Mouse (Mus musculus): ENCODE data around the gene Cmc1. TPM values are rescaled to one million over a fixed set of nuclear protein-coding genes. Genes with fewer than 3 reads are reported as not detected.
"Not testable (repeated sequence)": the region's sequence is repeated elsewhere in the genome, so short reads cannot be mapped to it uniquely, and the experiment has no call there.

Cmc1 gene
- polyA plus RNA-seq, 1 experiment from 2014 or later, result 45.9 TPM

GRCm38 (mm10) chr9:118157234-118157633, 7.3 kb upstream of the Cmc1 start:
- Histone ChIP-seq H3K4me2 (no peak overlapping the region), H3K27me3 (replicated peaks; ENCODE audit: control insufficient read depth, insufficient read depth, low read length) (no peaks in the 10 kb centered on the region), H3K9ac (ENCODE audit: low read depth, low read length) (no peak overlapping the region), H3K36me3 (ENCODE audit: control insufficient read depth, insufficient read depth, low read length) (no peaks in the 10 kb centered on the region), H3K4me3 (ENCODE audit: low read depth, low read length) (no peak overlapping the region), H3K4me1 (replicated peaks; ENCODE audit: control insufficient read depth, insufficient read depth, low read length) (no peaks in the 10 kb centered on the region; the same call in 1 of the 2 replicates), H3K9me3 (ENCODE audit: control insufficient read depth, low read length) (no peaks in the 10 kb centered on the region), H3K27ac (ENCODE audit: low read depth, low read length) (no peak overlapping the region)
- 81% methylated on average over 3 of the region's 3 CpGs for WGBS
- DNase-seq (ENCODE audit: low spot score) (no peak), ATAC-seq (replicated peaks; ENCODE audit: low FRiP score) (no peak)

- no peaks in the 10 kb centered on the region for H3K27me3 ChIP-seq (replicated peaks; ENCODE audit: control insufficient read depth, insufficient read depth, low read length)
- no peaks in the 10 kb centered on the region for H3K9me3 ChIP-seq (ENCODE audit: control insufficient read depth, low read length)
- DNase-seq (ENCODE audit: low spot score), result no peak
- no peak overlapping the region for H3K4me2 ChIP-seq
- 81% methylated on average over 5 of the region's 5 CpGs for WGBS
- H3K9ac ChIP-seq (ENCODE audit: low read depth, low read length), result no peak overlapping the region
- no peaks in the 10 kb centered on the region for H3K36me3 ChIP-seq (ENCODE audit: control insufficient read depth, insufficient read depth, low read length)
- no peak for ATAC-seq (replicated peaks; ENCODE audit: low FRiP score)
- H3K4me3 ChIP-seq (ENCODE audit: low read depth, low read length), result no peak overlapping the region
- H3K4me1 ChIP-seq (replicated peaks; ENCODE audit: control insufficient read depth, insufficient read depth, low read length), result no peaks in the 10 kb centered on the region; the same call in 1 of the 2 replicates
- H3K27ac ChIP-seq (ENCODE audit: low read depth, low read length), result no peak overlapping the region
These were observed 4.7 kb upstream of the Cmc1 start for GRCm38 (mm10) chr9:118154666-118155065.

- DNase-seq (ENCODE audit: low spot score) (no peak), ATAC-seq (replicated peaks; ENCODE audit: low FRiP score) (no peak)
- H3K9me3 ChIP-seq (ENCODE audit: control insufficient read depth, low read length), result no peaks in the 10 kb centered on the region
- H3K27me3 ChIP-seq (replicated peaks; ENCODE audit: control insufficient read depth, insufficient read depth, low read length), result no peaks in the 10 kb centered on the region
- no peaks in the 10 kb centered on the region for H3K36me3 ChIP-seq (ENCODE audit: control insufficient read depth, insufficient read depth, low read length)
- H3K4me1 ChIP-seq (replicated peaks; ENCODE audit: control insufficient read depth, insufficient read depth, low read length), result no peaks in the 10 kb centered on the region; the same call in 1 of the 2 replicates
- WGBS, result 84% methylated on average over 1 of the region's 1 CpGs
- H3K9ac ChIP-seq (ENCODE audit: low read depth, low read length), result no peak overlapping the region
- no peak overlapping the region for H3K4me3 ChIP-seq (ENCODE audit: low read depth, low read length)
- no peak overlapping the region for H3K27ac ChIP-seq (ENCODE audit: low read depth, low read length)
- H3K4me2 ChIP-seq, result peak overlapping the region; percentile 72
These were observed 1.2 kb upstream of the Cmc1 start for GRCm38 (mm10) chr9:118151221-118151507.

GRCm38 (mm10) chr9:118150429-118151220, 648 bp upstream of the Cmc1 start:
- Histone ChIP-seq H3K4me1 (replicated peaks; ENCODE audit: control insufficient read depth, insufficient read depth, low read length) (no peaks in the 10 kb centered on the region; the same call in 1 of the 2 replicates), H3K9ac (ENCODE audit: low read depth, low read length) (peak overlapping the region; percentile 66), H3K27me3 (replicated peaks; ENCODE audit: control insufficient read depth, insufficient read depth, low read length) (no peaks in the 10 kb centered on the region), H3K4me3 (ENCODE audit: low read depth, low read length) (peak overlapping the region; percentile 65), H3K9me3 (ENCODE audit: control insufficient read depth, low read length) (no peaks in the 10 kb centered on the region), H3K36me3 (ENCODE audit: control insufficient read depth, insufficient read depth, low read length) (no peaks in the 10 kb centered on the region), H3K4me2 (peak overlapping the region; percentile 72), H3K27ac (ENCODE audit: low read depth, low read length) (peak overlapping the region; percentile 59)
- peak; percentile 35 for DNase-seq (ENCODE audit: low spot score)
- peak; percentile 41 for ATAC-seq (replicated peaks; ENCODE audit: low FRiP score)
- WGBS, result 73% methylated on average over 20 of the region's 20 CpGs

- not testable (repeated sequence) for DNase-seq (ENCODE audit: low spot score); ATAC-seq (replicated peaks; ENCODE audit: low FRiP score); H3K4me2 ChIP-seq; H3K9ac ChIP-seq (ENCODE audit: low read depth, low read length); H3K27ac ChIP-seq (ENCODE audit: low read depth, low read length); H3K27me3 ChIP-seq (replicated peaks; ENCODE audit: control insufficient read depth, insufficient read depth, low read length); H3K9me3 ChIP-seq (ENCODE audit: control insufficient read depth, low read length); H3K36me3 ChIP-seq (ENCODE audit: control insufficient read depth, insufficient read depth, low read length); H3K4me1 ChIP-seq (replicated peaks; ENCODE audit: control insufficient read depth, insufficient read depth, low read length); H3K4me3 ChIP-seq (ENCODE audit: low read depth, low read length)
- 68% methylated on average over 2 of the region's 3 CpGs for WGBS
These were observed 9.6 kb downstream of the Cmc1 start for GRCm38 (mm10) chr9:118140356-118140755.

GRCm38 (mm10) chr9:118110360-118110710, 39.6 kb downstream of the Cmc1 start:
- H3K9ac ChIP-seq (ENCODE audit: low read depth, low read length), result no peak overlapping the region
- H3K27me3 ChIP-seq (replicated peaks; ENCODE audit: control insufficient read depth, insufficient read depth, low read length), result no peaks in the 10 kb centered on the region
- H3K4me2 ChIP-seq, result no peak overlapping the region
- WGBS, result 78% methylated on average over 2 of the region's 2 CpGs
- H3K4me1 ChIP-seq (replicated peaks; ENCODE audit: control insufficient read depth, insufficient read depth, low read length), result no peaks in the 10 kb centered on the region
- ATAC-seq (replicated peaks; ENCODE audit: low FRiP score) (no peak), DNase-seq (ENCODE audit: low spot score) (no peak)
- H3K9me3 ChIP-seq (ENCODE audit: control insufficient read depth, low read length), result no peaks in the 10 kb centered on the region
- H3K36me3 ChIP-seq (ENCODE audit: control insufficient read depth, insufficient read depth, low read length), result no peaks in the 10 kb centered on the region
- no peak overlapping the region for H3K27ac ChIP-seq (ENCODE audit: low read depth, low read length)
- H3K4me3 ChIP-seq (ENCODE audit: low read depth, low read length), result no peak overlapping the region

GRCm38 (mm10) chr9:118109697-118110359, 40.1 kb downstream of the Cmc1 start:
- ATAC-seq (replicated peaks; ENCODE audit: low FRiP score), result no peak
- no peak overlapping the region for H3K9ac ChIP-seq (ENCODE audit: low read depth, low read length)
- WGBS, result 84% methylated on average over 7 of the region's 7 CpGs

GRCm38 (mm10) chr9:118108527-118109011, 41.4 kb downstream of the Cmc1 start:
- no peaks in the 10 kb centered on the region for H3K27me3 ChIP-seq (replicated peaks; ENCODE audit: control insufficient read depth, insufficient read depth, low read length)
- no peak overlapping the region for H3K4me2 ChIP-seq
- H3K4me1 ChIP-seq (replicated peaks; ENCODE audit: control insufficient read depth, insufficient read depth, low read length), result no peaks in the 10 kb centered on the region
- no peak overlapping the region for H3K9ac ChIP-seq (ENCODE audit: low read depth, low read length)
- ATAC-seq (replicated peaks; ENCODE audit: low FRiP score), result no peak
- no peaks in the 10 kb centered on the region for H3K9me3 ChIP-seq (ENCODE audit: control insufficient read depth, low read length)
- WGBS, result 83% methylated on average over 4 of the region's 4 CpGs
- H3K36me3 ChIP-seq (ENCODE audit: control insufficient read depth, insufficient read depth, low read length), result no peaks in the 10 kb centered on the region
- DNase-seq (ENCODE audit: low spot score), result peak; percentile 7
- H3K4me3 ChIP-seq (ENCODE audit: low read depth, low read length), result no peak overlapping the region
- no peak overlapping the region for H3K27ac ChIP-seq (ENCODE audit: low read depth, low read length)

More at GRCm38 (mm10) chr9:118109697-118110359, 40.1 kb downstream of the Cmc1 start:
- Histone ChIP-seq H3K36me3 (ENCODE audit: control insufficient read depth, insufficient read depth, low read length) (no peaks in the 10 kb centered on the region), H3K4me1 (replicated peaks; ENCODE audit: control insufficient read depth, insufficient read depth, low read length) (no peaks in the 10 kb centered on the region), H3K9me3 (ENCODE audit: control insufficient read depth, low read length) (no peaks in the 10 kb centered on the region), H3K27ac (ENCODE audit: low read depth, low read length) (no peak overlapping the region), H3K27me3 (replicated peaks; ENCODE audit: control insufficient read depth, insufficient read depth, low read length) (no peaks in the 10 kb centered on the region), H3K4me3 (ENCODE audit: low read depth, low read length) (no peak overlapping the region), H3K4me2 (no peak overlapping the region)
- no peak for DNase-seq (ENCODE audit: low spot score)

- Histone ChIP-seq H3K4me1 (replicated peaks; ENCODE audit: control insufficient read depth, insufficient read depth, low read length) (no peaks in the 10 kb centered on the region), H3K9ac (ENCODE audit: low read depth, low read length) (no peak overlapping the region), H3K4me2 (no peak overlapping the region), H3K27ac (ENCODE audit: low read depth, low read length) (no peak overlapping the region), H3K36me3 (ENCODE audit: control insufficient read depth, insufficient read depth, low read length) (no peaks in the 10 kb centered on the region), H3K27me3 (replicated peaks; ENCODE audit: control insufficient read depth, insufficient read depth, low read length) (no peaks in the 10 kb centered on the region), H3K4me3 (ENCODE audit: low read depth, low read length) (no peak overlapping the region), H3K9me3 (ENCODE audit: control insufficient read depth, low read length) (no peaks in the 10 kb centered on the region)
- DNase-seq (ENCODE audit: low spot score), result no peak
- no peak for ATAC-seq (replicated peaks; ENCODE audit: low FRiP score)
- 79% methylated on average over 2 of the region's 2 CpGs for whole genome bisulfite sequencing
These were observed 48.2 kb downstream of the Cmc1 start for GRCm38 (mm10) chr9:118101802-118102201.
